Mouse (Mus musculus): ENCODE measurements at regions not wholly inside any gene's neighbourhood (a gene's known extent, or its start where the extent isn't known, plus 50 kb on each side); places are given as distances from the start of the nearest gene placed in this dataset.

GRCm38 (mm10) chr2:147247238-147247637 lies 53.2 kb upstream of the Nkx2-2 start:
- Histone ChIP-seq H3K9ac (replicated peaks; ENCODE audit: low read length) (no peak overlapping the region), H3K27me3 (ENCODE audit: insufficient read depth, low read length) (no peaks in the 10 kb centered on the region), H3K4me2 (replicated peaks; ENCODE audit: low read depth, low read length) (no peak overlapping the region), H3K36me3 (ENCODE audit: insufficient read depth, low read length) (no peaks in the 10 kb centered on the region), H3K9me3 (ENCODE audit: low read length) (no peaks in the 10 kb centered on the region), H3K4me3 (ENCODE audit: low read length) (no peak overlapping the region), H3K27ac (ENCODE audit: low read length) (no peak overlapping the region), H3K4me1 (ENCODE audit: insufficient read depth, low read length) (no peaks in the 10 kb centered on the region)
- 20% methylated on average over 8 of the region's 8 CpGs for whole genome bisulfite sequencing
- ATAC-seq (ENCODE audit: low FRiP score, low TSS enrichment): peak; percentile 68

- Histone ChIP-seq H3K4me1 (ENCODE audit: insufficient read depth, low read length) (no peaks in the 10 kb centered on the region), H3K36me3 (ENCODE audit: insufficient read depth, low read length) (no peaks in the 10 kb centered on the region), H3K27me3 (ENCODE audit: insufficient read depth, low read length) (no peaks in the 10 kb centered on the region), H3K4me2 (replicated peaks; ENCODE audit: low read depth, low read length) (no peak overlapping the region), H3K9ac (replicated peaks; ENCODE audit: low read length) (no peak overlapping the region), H3K27ac (ENCODE audit: low read length) (no peak overlapping the region), H3K4me3 (ENCODE audit: low read length) (no peak overlapping the region), H3K9me3 (ENCODE audit: low read length) (no peaks in the 10 kb centered on the region)
- 100% methylated on average over 1 of the region's 1 CpGs for WGBS
- no peak for ATAC-seq (ENCODE audit: low FRiP score, low TSS enrichment)
Measured at GRCm38 (mm10) chr2:147244406-147244805, 50.4 kb upstream of the Nkx2-2 start.
